Mouse (Mus musculus): Measurements from ENCODE around the gene Srxn1. TPM values are rescaled to one million over a fixed set of nuclear protein-coding genes. Genes with fewer than 3 reads are reported as not detected.

Srxn1 gene
- polyA plus RNA-seq, 1 experiment: 50.3 TPM

- no peak for DNase-seq
- H3K36me3 ChIP-seq (ENCODE audit: control insufficient read depth, insufficient read depth, low read length): no peaks in the 10 kb centered on the region
- WGBS: 26% methylated on average over 7 of the region's 7 CpGs
- H3K4me3 ChIP-seq (ENCODE audit: control insufficient read depth, insufficient read depth, low read length): no peak overlapping the region
- no peak for TF ChIP-seq POLR2A (IDR thresholded peaks at IDR 0.05; ENCODE audit: control insufficient read depth, extremely low read depth, insufficient read depth, low read length, poor library complexity)
- no peak for TF ChIP-seq CTCF (IDR thresholded peaks at IDR 0.05; ENCODE audit: borderline replicate concordance, control insufficient read depth, extremely low read depth, insufficient read depth, low read length, poor library complexity)
- H3K4me1 ChIP-seq (replicated peaks; ENCODE audit: control insufficient read depth, insufficient read depth, low read length): peaks cover 4% of the 10 kb centered on the region; the same call in 1 of the 2 replicates
- no peak overlapping the region for H3K27ac ChIP-seq (ENCODE audit: control insufficient read depth, insufficient read depth, low read length)
- H3K27me3 ChIP-seq (ENCODE audit: control insufficient read depth, insufficient read depth, low read length): peaks cover 15% of the 10 kb centered on the region; the same call in 1 of the 2 replicates
These were observed 22.6 kb upstream of the Srxn1 start for GRCm38 (mm10) chr2:152082456-152083285.

GRCm38 (mm10) chr2:152083411-152083810 lies 21.9 kb upstream of the Srxn1 start:
- peaks cover 4% of the 10 kb centered on the region; the same call in 1 of the 2 replicates for H3K4me1 ChIP-seq (replicated peaks; ENCODE audit: control insufficient read depth, insufficient read depth, low read length)
- no peak for DNase-seq
- 80% methylated on average over 4 of the region's 4 CpGs for WGBS
- H3K4me3 ChIP-seq (ENCODE audit: control insufficient read depth, insufficient read depth, low read length): no peak overlapping the region
- no peak overlapping the region for H3K27ac ChIP-seq (ENCODE audit: control insufficient read depth, insufficient read depth, low read length)
- H3K27me3 ChIP-seq (ENCODE audit: control insufficient read depth, insufficient read depth, low read length): peaks cover 15% of the 10 kb centered on the region; the same call in 1 of the 2 replicates
- TF ChIP-seq POLR2A (IDR thresholded peaks at IDR 0.05; ENCODE audit: control insufficient read depth, extremely low read depth, insufficient read depth, low read length, poor library complexity) (no peak), CTCF (IDR thresholded peaks at IDR 0.05; ENCODE audit: borderline replicate concordance, control insufficient read depth, extremely low read depth, insufficient read depth, low read length, poor library complexity) (no peak)
- H3K36me3 ChIP-seq (ENCODE audit: control insufficient read depth, insufficient read depth, low read length): no peaks in the 10 kb centered on the region

GRCm38 (mm10) chr2:152084298-152084697 lies 21.0 kb upstream of the Srxn1 start:
- Histone ChIP-seq H3K27ac (ENCODE audit: control insufficient read depth, insufficient read depth, low read length) (no peak overlapping the region), H3K4me3 (ENCODE audit: control insufficient read depth, insufficient read depth, low read length) (no peak overlapping the region), H3K27me3 (ENCODE audit: control insufficient read depth, insufficient read depth, low read length) (peaks cover 15% of the 10 kb centered on the region; the same call in 1 of the 2 replicates), H3K36me3 (ENCODE audit: control insufficient read depth, insufficient read depth, low read length) (no peaks in the 10 kb centered on the region), H3K4me1 (replicated peaks; ENCODE audit: control insufficient read depth, insufficient read depth, low read length) (peaks cover 4% of the 10 kb centered on the region; the same call in 1 of the 2 replicates)
- TF ChIP-seq CTCF (IDR thresholded peaks at IDR 0.05; ENCODE audit: borderline replicate concordance, control insufficient read depth, extremely low read depth, insufficient read depth, low read length, poor library complexity) (no peak), POLR2A (IDR thresholded peaks at IDR 0.05; ENCODE audit: control insufficient read depth, extremely low read depth, insufficient read depth, low read length, poor library complexity) (no peak)
- no peak for DNase-seq
- 65% methylated on average over 6 of the region's 6 CpGs for WGBS

GRCm38 (mm10) chr2:152085414-152085813 lies 19.9 kb upstream of the Srxn1 start:
- no peak overlapping the region for H3K27ac ChIP-seq (ENCODE audit: control insufficient read depth, insufficient read depth, low read length)
- no peaks in the 10 kb centered on the region for H3K36me3 ChIP-seq (ENCODE audit: control insufficient read depth, insufficient read depth, low read length)
- H3K27me3 ChIP-seq (ENCODE audit: control insufficient read depth, insufficient read depth, low read length): peaks cover 15% of the 10 kb centered on the region; the same call in 1 of the 2 replicates
- no peak for TF ChIP-seq POLR2A (IDR thresholded peaks at IDR 0.05; ENCODE audit: control insufficient read depth, extremely low read depth, insufficient read depth, low read length, poor library complexity)
- no peak for TF ChIP-seq CTCF (IDR thresholded peaks at IDR 0.05; ENCODE audit: borderline replicate concordance, control insufficient read depth, extremely low read depth, insufficient read depth, low read length, poor library complexity)
- H3K4me3 ChIP-seq (ENCODE audit: control insufficient read depth, insufficient read depth, low read length): no peak overlapping the region
- peaks cover 4% of the 10 kb centered on the region; the same call in 1 of the 2 replicates for H3K4me1 ChIP-seq (replicated peaks; ENCODE audit: control insufficient read depth, insufficient read depth, low read length)
- no peak for DNase-seq
- WGBS: 44% methylated on average over 6 of the region's 6 CpGs

- Histone ChIP-seq H3K27me3 (ENCODE audit: control insufficient read depth, insufficient read depth, low read length) (peaks cover 6% of the 10 kb centered on the region; the same call in 1 of the 2 replicates), H3K4me1 (replicated peaks; ENCODE audit: control insufficient read depth, insufficient read depth, low read length) (peaks cover 4% of the 10 kb centered on the region; the same call in 1 of the 2 replicates), H3K36me3 (ENCODE audit: control insufficient read depth, insufficient read depth, low read length) (no peaks in the 10 kb centered on the region), H3K4me3 (ENCODE audit: control insufficient read depth, insufficient read depth, low read length) (no peak overlapping the region), H3K27ac (ENCODE audit: control insufficient read depth, insufficient read depth, low read length) (no peak overlapping the region)
- no peak for DNase-seq
- TF ChIP-seq CTCF (IDR thresholded peaks at IDR 0.05; ENCODE audit: borderline replicate concordance, control insufficient read depth, extremely low read depth, insufficient read depth, low read length, poor library complexity) (no peak), POLR2A (IDR thresholded peaks at IDR 0.05; ENCODE audit: control insufficient read depth, extremely low read depth, insufficient read depth, low read length, poor library complexity) (no peak)
- WGBS: 74% methylated on average over 6 of the region's 6 CpGs
These were observed 18.9 kb upstream of the Srxn1 start for GRCm38 (mm10) chr2:152086451-152086850.

- no peak for TF ChIP-seq POLR2A (IDR thresholded peaks at IDR 0.05; ENCODE audit: control insufficient read depth, extremely low read depth, insufficient read depth, low read length, poor library complexity)
- no peak for TF ChIP-seq CTCF (IDR thresholded peaks at IDR 0.05; ENCODE audit: borderline replicate concordance, control insufficient read depth, extremely low read depth, insufficient read depth, low read length, poor library complexity)
- H3K4me3 ChIP-seq (ENCODE audit: control insufficient read depth, insufficient read depth, low read length): no peak overlapping the region
- 0 out of 2 replicates have a peak, but pooled peaks cover under 1% of the 10 kb centered on the region for H3K4me1 ChIP-seq (replicated peaks; ENCODE audit: control insufficient read depth, insufficient read depth, low read length)
- H3K27me3 ChIP-seq (ENCODE audit: control insufficient read depth, insufficient read depth, low read length): peaks cover 2% of the 10 kb centered on the region; the same call in 1 of the 2 replicates
- DNase-seq: no peak
- no peak overlapping the region for H3K27ac ChIP-seq (ENCODE audit: control insufficient read depth, insufficient read depth, low read length)
- no peaks in the 10 kb centered on the region for H3K36me3 ChIP-seq (ENCODE audit: control insufficient read depth, insufficient read depth, low read length)
- 85% methylated on average over 5 of the region's 5 CpGs for WGBS
These were observed 18.2 kb upstream of the Srxn1 start for GRCm38 (mm10) chr2:152087111-152087510.

Data from thymus, adult 2 months (tissue).